Mouse (Mus musculus) embryonic facial prominence, embryonic 11.5 days (tissue): ENCODE data around the gene Hey2. TPM values are rescaled to one million over a fixed set of nuclear protein-coding genes. Genes with fewer than 3 reads are reported as not detected.

Experiments used
- ATAC-seq: fragments of 200-750 bp; cut with Nextera tagmentation; replicated peaks from 2 replicates; pipeline ENCODE4 v1.8.0; 2017; ENCODE audit warnings: low read depth; ENCODE audit not compliant: insufficient number of reproducible peaks, low FRiP score, low TSS enrichment
- DNase-seq: peaks from one replicate; pipeline ENCODE4 v3.0.0-alpha.2; 2015; ENCODE audit warnings: low spot score
- H3K27ac ChIP-seq: fragments of 300-500 bp; sonication (generic); replicated peaks from 2 replicates; pipeline ENCODE4 v1.5.1; 2014; ENCODE audit warnings: mild to moderate bottlenecking, low read depth, low read length, control low read depth
- H3K27me3 ChIP-seq: fragments of 300-500 bp; sonication (generic); 2 replicates; pipeline ENCODE4 v1.6.1; 2014; ENCODE audit warnings: mild to moderate bottlenecking, low read length, moderate library complexity, mixed read lengths; ENCODE audit not compliant: control insufficient read depth, insufficient read depth
- H3K36me3 ChIP-seq: fragments of 300-500 bp; sonication (generic); replicated peaks from 2 replicates; pipeline ENCODE4 v1.6.1; 2014; ENCODE audit warnings: low read depth, mild to moderate bottlenecking, low read length, moderate library complexity, mixed read lengths; ENCODE audit not compliant: control insufficient read depth, insufficient read depth
- H3K4me1 ChIP-seq: fragments of 300-500 bp; sonication (generic); 2 replicates; pipeline ENCODE4 v1.6.1; 2014; ENCODE audit warnings: low read length, mixed read lengths; ENCODE audit not compliant: control insufficient read depth, insufficient read depth
- H3K4me2 ChIP-seq: fragments of 300-500 bp; sonication (generic); 2 replicates; pipeline ENCODE4 v1.6.1; 2014; ENCODE audit warnings: low read depth, mild to moderate bottlenecking, control low read depth, low read length, moderate library complexity
- H3K4me3 ChIP-seq: fragments of 300-500 bp; sonication (generic); 2 replicates; pipeline ENCODE4 v1.5.1; 2014; ENCODE audit warnings: low read depth, low read length, control low read depth
- H3K9ac ChIP-seq: fragments of 300-500 bp; sonication (generic); replicated peaks from 2 replicates; pipeline ENCODE4 v1.6.1; 2014; ENCODE audit warnings: mild to moderate bottlenecking, control low read depth, low read length
- H3K9me3 ChIP-seq: fragments of 300-500 bp; sonication (generic); replicated peaks from 2 replicates; pipeline ENCODE4 v1.6.1; 2016; ENCODE audit warnings: mild to moderate bottlenecking, low read length, inconsistent platforms, mixed read lengths; ENCODE audit not compliant: control insufficient read depth
- WGBS: fragments of 180-500 bp; shearing (Covaris S2); extraction: QIAGEN DNeasy Blood & Tissue Kit; methylation state at CpG from one replicate; pipeline ENCODE4 v1.1.7; 2014; 5-methylcytosine and 5-hydroxymethylcytosine counted together
- polyA plus RNA-seq: library from polyadenylated mRNA; unstranded; fragments of >200 nt; fragmentation: Nextera tagmentation; extraction: Ambion mirVana; gene quantifications from 2 replicates; pipeline ENCODE4 v1.2.1, GENCODE M21; 2014

The Hey2 gene
- polyA plus RNA-seq, 1 experiment from 2014 or later: 7.1 TPM

DNA sequence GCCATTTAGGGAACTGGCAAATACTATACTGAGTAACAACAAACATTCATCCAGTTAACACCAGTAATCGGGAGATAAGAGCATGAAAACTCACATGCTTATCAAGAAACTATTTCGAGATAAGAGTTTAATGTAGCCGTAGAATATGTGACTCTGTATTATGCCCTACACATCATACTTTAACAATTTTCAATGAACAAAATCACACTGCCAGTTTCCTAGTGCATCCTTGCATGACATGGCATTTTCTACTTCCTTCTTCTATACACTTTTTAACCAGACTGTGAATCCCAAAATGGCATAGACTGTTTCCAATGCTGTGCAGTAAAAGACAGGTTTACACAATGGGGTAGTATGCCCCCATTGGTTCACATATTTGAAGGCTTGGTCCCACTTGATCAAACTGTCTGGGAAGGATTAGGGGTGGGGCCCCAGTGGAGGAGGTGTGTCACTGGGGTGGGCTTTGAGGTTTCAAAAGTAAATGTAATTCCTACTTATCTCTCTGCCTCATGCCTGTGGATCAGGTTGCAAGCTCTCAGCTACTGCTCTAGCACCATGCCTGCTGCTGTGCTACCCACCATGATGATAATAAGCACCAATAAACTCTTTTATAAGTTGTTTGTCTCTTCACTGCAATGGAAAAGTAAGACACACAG, 54.8 kb downstream of the Hey2 start:
- ATAC-seq: no peak
- H3K4me1 ChIP-seq: no peaks in the 10 kb centered on the region

DNA sequence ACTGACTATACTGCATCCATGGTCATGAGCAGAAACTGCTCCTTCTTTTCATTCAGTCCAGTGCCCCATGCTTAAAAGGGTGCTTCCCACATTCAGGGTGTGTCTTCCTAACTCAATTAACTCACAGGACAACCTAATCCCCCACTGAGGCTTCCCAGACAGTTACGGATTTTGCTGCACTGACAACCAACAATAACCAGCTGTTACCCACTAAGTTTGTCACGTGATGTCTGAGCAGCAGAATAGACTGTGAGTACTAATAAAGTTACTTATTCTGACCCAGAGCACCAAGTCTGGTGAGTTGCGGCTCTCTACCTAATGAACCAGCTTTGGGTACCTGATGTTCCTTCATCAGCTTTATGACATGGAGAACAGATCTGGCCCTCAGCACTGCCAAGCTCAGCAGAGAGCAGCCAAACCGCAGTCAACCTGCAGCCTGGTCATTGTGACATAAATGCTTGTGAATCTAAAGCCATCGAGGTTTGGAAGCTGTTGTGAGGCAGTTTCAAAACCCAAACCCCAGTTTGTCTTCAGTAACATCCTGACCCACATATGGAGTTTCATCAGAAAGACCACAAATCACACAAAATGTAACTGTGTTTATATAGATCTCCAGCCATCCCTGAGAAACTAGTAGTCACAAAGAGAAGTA, 56.4 kb downstream of the Hey2 start:
- Histone ChIP-seq H3K27me3 (no peaks in the 10 kb centered on the region), H3K36me3 (no peaks in the 10 kb centered on the region), H3K4me2 (no peak overlapping the region), H3K4me1 (no peaks in the 10 kb centered on the region), H3K9ac (no peak overlapping the region), H3K9me3 (no peaks in the 10 kb centered on the region), H3K27ac (no peak overlapping the region), H3K4me3 (no peak overlapping the region)
- 86% methylated on average over 5 of the region's 5 CpGs for WGBS
- no peak for ATAC-seq
- DNase-seq: no peak

More for the DNA sequence above, 54.8 kb downstream of the Hey2 start:
- no peaks in the 10 kb centered on the region for H3K36me3 ChIP-seq
- no peak overlapping the region for H3K9ac ChIP-seq
- no peaks in the 10 kb centered on the region for H3K27me3 ChIP-seq
- no peaks in the 10 kb centered on the region for H3K9me3 ChIP-seq
- H3K4me3 ChIP-seq: no peak overlapping the region
- H3K27ac ChIP-seq: no peak overlapping the region
- DNase-seq: no peak
- 94% methylated on average over 3 of the region's 3 CpGs for WGBS
- no peak overlapping the region for H3K4me2 ChIP-seq

Other genes starting within 250 kb of the Hey2 start
- 32.2 and 34.4 TPM in 2 replicates for gene Trmt11, start 242.1 kb downstream of the Hey2 start, polyA plus RNA-seq
- 16.2 and 18.5 TPM in 2 replicates for gene Hint3, start 213.2 kb downstream of the Hey2 start, polyA plus RNA-seq
- gene Ncoa7, start 39.5 kb downstream of the Hey2 start, polyA plus RNA-seq: 9.7 and 10.3 TPM in 2 replicates